Mouse (Mus musculus): ENCODE results near the gene Dock2. TPM values are rescaled to one million over a fixed set of nuclear protein-coding genes. Genes with fewer than 3 reads are reported as not detected.

Dock2 gene
- polyA plus RNA-seq, 1 experiment from 2014 or later, result 0.93 TPM

DNA sequence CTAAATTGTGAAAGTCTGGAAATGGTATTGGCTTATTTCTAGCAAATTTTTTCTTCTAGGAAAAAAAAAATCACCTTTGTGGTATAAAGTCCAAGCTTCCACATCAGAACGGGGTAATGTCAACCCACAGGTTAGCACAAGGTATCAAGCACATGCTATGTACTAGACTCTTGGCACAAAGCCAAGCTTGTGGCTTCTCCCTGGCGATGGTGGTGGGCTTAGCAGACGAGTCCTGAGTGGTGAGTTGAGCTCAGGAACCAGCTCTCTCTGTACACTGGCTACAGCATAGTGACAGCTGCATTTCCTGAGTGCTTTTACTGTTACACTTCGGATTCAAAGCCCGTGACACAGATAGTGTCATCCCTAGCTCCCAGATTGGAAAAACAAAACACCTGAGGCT lies 472.0 kb downstream of the Dock2 start:
- Histone ChIP-seq H3K27me3 (0 out of 2 replicates have a peak, but pooled peaks cover 3% of the 10 kb centered on the region), H3K27ac (no peak overlapping the region), H3K36me3 (no peaks in the 10 kb centered on the region), H3K4me1 (replicated peaks) (no peaks in the 10 kb centered on the region), H3K4me3 (no peak overlapping the region), H3K4me2 (no peak overlapping the region), H3K9ac (no peak overlapping the region), H3K9me3 (replicated peaks) (no peaks in the 10 kb centered on the region)
- ATAC-seq (replicated peaks; ENCODE audit: insufficient number of reproducible peaks, insufficient read depth, low FRiP score, low read depth), result no peak
- WGBS, result 35% methylated on average over 5 of the region's 5 CpGs

DNA sequence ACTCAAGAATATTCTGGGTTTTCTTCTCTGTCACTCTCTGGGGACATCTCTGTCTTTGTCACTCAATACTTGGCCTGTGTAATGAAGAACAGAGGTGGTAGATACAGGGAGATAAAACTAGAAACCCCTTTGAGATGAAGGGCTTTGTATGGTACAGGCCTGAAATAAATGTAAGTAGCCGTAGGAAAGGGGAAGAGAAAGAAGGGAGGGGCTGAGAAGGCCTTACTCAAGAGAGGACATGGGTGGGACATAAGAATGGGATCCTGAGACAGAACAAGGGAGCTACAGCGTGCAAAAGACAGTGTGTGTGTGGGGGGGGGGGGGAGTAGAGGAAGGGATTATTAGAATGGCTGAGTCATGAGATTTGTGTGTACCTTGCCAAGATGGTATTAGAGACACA lies 474.3 kb downstream of the Dock2 start:
- H3K36me3 ChIP-seq, result no peaks in the 10 kb centered on the region
- ATAC-seq (replicated peaks; ENCODE audit: insufficient number of reproducible peaks, insufficient read depth, low FRiP score, low read depth), result no peak
- WGBS, result 60% methylated on average over 2 of the region's 2 CpGs
- H3K27me3 ChIP-seq, result no peaks in the 10 kb centered on the region; the same call in 1 of the 2 replicates
- H3K9me3 ChIP-seq (replicated peaks), result no peaks in the 10 kb centered on the region
- H3K9ac ChIP-seq, result no peak overlapping the region
- H3K4me3 ChIP-seq, result no peak overlapping the region
- no peaks in the 10 kb centered on the region for H3K4me1 ChIP-seq (replicated peaks)
- no peak overlapping the region for H3K27ac ChIP-seq
- H3K4me2 ChIP-seq, result no peak overlapping the region

DNA sequence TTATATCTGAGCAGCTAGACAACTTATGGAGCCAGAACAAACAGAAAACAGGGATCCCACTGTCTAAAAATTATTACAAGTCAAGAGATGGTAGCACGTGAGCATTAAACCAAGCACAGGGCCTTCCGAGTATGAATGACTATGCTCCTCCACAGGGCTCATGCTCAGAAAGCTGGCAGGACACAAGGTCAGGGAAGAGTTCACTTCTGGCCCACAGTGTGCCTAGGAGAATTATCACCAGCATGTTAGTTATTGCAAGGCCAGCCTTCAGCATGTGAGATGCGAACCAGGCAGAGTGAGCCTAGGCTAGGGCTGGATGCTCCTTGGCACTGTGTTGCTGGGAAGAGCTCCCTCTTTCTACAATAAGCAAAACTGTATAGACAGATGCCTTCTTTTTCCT lies 475.0 kb downstream of the Dock2 start:
- H3K9me3 ChIP-seq (replicated peaks), result no peaks in the 10 kb centered on the region
- no peaks in the 10 kb centered on the region; the same call in 1 of the 2 replicates for H3K27me3 ChIP-seq
- H3K36me3 ChIP-seq, result no peaks in the 10 kb centered on the region
- 90% methylated on average over 3 of the region's 3 CpGs for WGBS
- ATAC-seq (replicated peaks; ENCODE audit: insufficient number of reproducible peaks, insufficient read depth, low FRiP score, low read depth), result no peak
- H3K9ac ChIP-seq, result no peak overlapping the region
- H3K4me3 ChIP-seq, result no peak overlapping the region
- H3K4me1 ChIP-seq (replicated peaks), result no peaks in the 10 kb centered on the region
- no peak overlapping the region for H3K4me2 ChIP-seq
- no peak overlapping the region for H3K27ac ChIP-seq

GRCm38 (mm10) chr11:34306231-34306630 lies 477.5 kb downstream of the Dock2 start:
- Histone ChIP-seq H3K9ac (no peak overlapping the region), H3K9me3 (replicated peaks) (no peaks in the 10 kb centered on the region), H3K4me2 (no peak overlapping the region), H3K4me3 (no peak overlapping the region), H3K4me1 (replicated peaks) (no peaks in the 10 kb centered on the region), H3K36me3 (no peaks in the 10 kb centered on the region), H3K27ac (no peak overlapping the region), H3K27me3 (no peaks in the 10 kb centered on the region; the same call in 1 of the 2 replicates)
- 62% methylated on average over 3 of the region's 3 CpGs for WGBS
- no peak for ATAC-seq (replicated peaks; ENCODE audit: insufficient number of reproducible peaks, insufficient read depth, low FRiP score, low read depth)

- ATAC-seq (replicated peaks; ENCODE audit: insufficient number of reproducible peaks, insufficient read depth, low FRiP score, low read depth), result no peak
- 85% methylated on average over 7 of the region's 7 CpGs for WGBS
Measured at GRCm38 (mm10) chr11:34300064-34300463, 483.6 kb downstream of the Dock2 start.

DNA sequence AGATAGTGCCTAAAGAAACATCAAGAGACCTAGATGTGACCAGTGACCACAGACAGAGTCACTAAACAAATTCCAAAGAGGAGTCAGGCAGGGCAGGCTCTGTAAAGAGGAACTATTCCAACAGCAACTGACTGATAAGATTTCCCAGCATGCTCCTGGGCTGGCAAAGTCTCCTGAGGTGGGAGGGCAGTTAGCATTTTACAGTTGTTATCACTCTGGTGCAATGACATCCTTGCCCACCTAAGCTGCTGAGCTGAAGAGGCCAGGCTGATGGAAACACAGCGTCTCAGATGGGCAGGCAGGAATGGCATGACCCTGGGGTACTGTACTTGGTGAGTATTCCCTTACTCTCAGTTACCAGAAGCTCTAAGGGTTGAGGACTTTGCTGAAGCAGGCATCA lies 484.1 kb downstream of the Dock2 start:
- ATAC-seq (replicated peaks; ENCODE audit: insufficient number of reproducible peaks, insufficient read depth, low FRiP score, low read depth), result no peak
- no peak overlapping the region for H3K9ac ChIP-seq
- no peak overlapping the region for H3K4me3 ChIP-seq
- H3K9me3 ChIP-seq (replicated peaks), result no peaks in the 10 kb centered on the region
- no peak overlapping the region for H3K4me2 ChIP-seq
- H3K36me3 ChIP-seq, result no peaks in the 10 kb centered on the region
- 47% methylated on average over 1 of the region's 1 CpGs for WGBS
- no peak overlapping the region for H3K27ac ChIP-seq
- H3K4me1 ChIP-seq (replicated peaks), result no peaks in the 10 kb centered on the region
- no peaks in the 10 kb centered on the region for H3K27me3 ChIP-seq

More at GRCm38 (mm10) chr11:34300064-34300463, 483.6 kb downstream of the Dock2 start:
- no peaks in the 10 kb centered on the region for H3K36me3 ChIP-seq
- no peak overlapping the region for H3K4me3 ChIP-seq
- H3K4me1 ChIP-seq (replicated peaks), result no peaks in the 10 kb centered on the region
- no peak overlapping the region for H3K9ac ChIP-seq
- H3K4me2 ChIP-seq, result no peak overlapping the region
- H3K27ac ChIP-seq, result no peak overlapping the region
- no peaks in the 10 kb centered on the region for H3K27me3 ChIP-seq
- H3K9me3 ChIP-seq (replicated peaks), result no peaks in the 10 kb centered on the region

DNA sequence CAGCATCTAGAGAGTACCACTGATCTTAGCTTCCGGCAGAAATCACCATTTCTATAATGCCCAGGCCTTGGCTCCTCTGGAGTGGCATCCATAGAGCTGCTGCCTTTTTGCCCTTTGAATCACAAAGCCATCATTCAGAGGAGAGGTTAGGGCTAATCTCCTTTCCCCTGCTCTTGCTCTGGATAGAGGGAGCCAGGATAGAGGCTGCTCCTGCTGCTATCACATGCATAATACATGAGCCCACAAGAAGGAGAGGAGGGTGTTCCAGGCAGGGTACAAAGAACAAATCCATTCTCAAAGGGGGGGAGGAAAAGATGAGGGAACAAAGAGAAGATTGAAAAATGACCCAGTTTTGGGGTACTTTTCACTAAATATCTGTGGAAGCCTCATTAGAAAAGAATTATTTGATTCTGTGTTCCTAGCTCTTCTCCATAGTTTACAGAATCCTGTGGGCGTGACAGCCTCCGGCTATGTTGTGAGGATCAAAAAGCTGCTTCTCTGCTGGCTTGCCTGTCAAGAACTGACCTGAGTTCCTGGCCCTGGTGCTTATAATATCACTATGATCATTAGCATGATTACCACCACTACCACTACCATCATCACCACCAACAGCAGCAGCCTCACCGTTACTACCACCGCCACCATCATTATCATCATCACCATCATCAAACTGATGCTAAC lies 485.9 kb downstream of the Dock2 start:
- no peak overlapping the region for H3K27ac ChIP-seq
- no peaks in the 10 kb centered on the region for H3K27me3 ChIP-seq
- WGBS, result 81% methylated on average over 5 of the region's 5 CpGs
- H3K36me3 ChIP-seq, result no peaks in the 10 kb centered on the region
- ATAC-seq (replicated peaks; ENCODE audit: insufficient number of reproducible peaks, insufficient read depth, low FRiP score, low read depth), result no peak
- H3K4me3 ChIP-seq, result no peak overlapping the region
- H3K4me1 ChIP-seq (replicated peaks), result no peaks in the 10 kb centered on the region
- H3K4me2 ChIP-seq, result no peak overlapping the region
- H3K9ac ChIP-seq, result no peak overlapping the region
- no peaks in the 10 kb centered on the region for H3K9me3 ChIP-seq (replicated peaks)

GRCm38 (mm10) chr11:34291304-34291703 lies 492.4 kb downstream of the Dock2 start:
- Histone ChIP-seq H3K9ac (no peak overlapping the region), H3K4me1 (replicated peaks) (no peaks in the 10 kb centered on the region), H3K4me3 (no peak overlapping the region), H3K36me3 (no peaks in the 10 kb centered on the region), H3K27ac (no peak overlapping the region), H3K27me3 (no peaks in the 10 kb centered on the region), H3K9me3 (replicated peaks) (no peaks in the 10 kb centered on the region), H3K4me2 (no peak overlapping the region)
- 72% methylated on average over 3 of the region's 3 CpGs for WGBS
- ATAC-seq (replicated peaks; ENCODE audit: insufficient number of reproducible peaks, insufficient read depth, low FRiP score, low read depth), result no peak

DNA sequence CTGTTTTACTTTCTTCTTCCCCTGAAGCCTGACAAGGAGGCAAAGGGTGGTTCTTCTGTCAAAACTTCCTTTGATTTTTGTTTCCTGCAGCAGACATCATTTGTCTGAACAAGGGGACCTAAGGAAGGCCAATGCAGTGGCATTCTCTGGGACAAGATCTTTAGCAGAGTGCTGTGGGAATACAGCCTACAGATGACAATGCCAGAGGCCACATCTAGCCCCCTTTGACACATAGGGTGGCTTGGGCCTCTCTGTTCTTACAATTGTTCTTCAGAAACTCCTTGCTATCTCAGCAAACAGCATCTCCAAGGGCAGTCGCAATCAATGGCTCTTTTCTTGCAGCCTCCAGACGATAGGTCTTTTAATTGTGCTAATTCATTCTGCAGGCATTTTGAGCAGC lies 493.0 kb downstream of the Dock2 start:
- H3K4me2 ChIP-seq, result no peak overlapping the region
- no peaks in the 10 kb centered on the region for H3K36me3 ChIP-seq
- H3K4me1 ChIP-seq (replicated peaks), result no peaks in the 10 kb centered on the region
- no peak overlapping the region for H3K4me3 ChIP-seq
- no peak for ATAC-seq (replicated peaks; ENCODE audit: insufficient number of reproducible peaks, insufficient read depth, low FRiP score, low read depth)
- H3K9me3 ChIP-seq (replicated peaks), result no peaks in the 10 kb centered on the region
- no peak overlapping the region for H3K27ac ChIP-seq
- no peak overlapping the region for H3K9ac ChIP-seq
- no peaks in the 10 kb centered on the region for H3K27me3 ChIP-seq
- 58% methylated on average over 2 of the region's 2 CpGs for WGBS

- Histone ChIP-seq H3K27me3 (no peaks in the 10 kb centered on the region), H3K4me1 (replicated peaks) (no peaks in the 10 kb centered on the region), H3K4me3 (no peak overlapping the region), H3K9me3 (replicated peaks) (no peaks in the 10 kb centered on the region), H3K4me2 (no peak overlapping the region), H3K27ac (no peak overlapping the region), H3K9ac (no peak overlapping the region), H3K36me3 (no peaks in the 10 kb centered on the region)
- no peak for ATAC-seq (replicated peaks; ENCODE audit: insufficient number of reproducible peaks, insufficient read depth, low FRiP score, low read depth)
- WGBS, result 52% methylated on average over 4 of the region's 4 CpGs
Measured at GRCm38 (mm10) chr11:34290265-34290664, 493.4 kb downstream of the Dock2 start.

DNA sequence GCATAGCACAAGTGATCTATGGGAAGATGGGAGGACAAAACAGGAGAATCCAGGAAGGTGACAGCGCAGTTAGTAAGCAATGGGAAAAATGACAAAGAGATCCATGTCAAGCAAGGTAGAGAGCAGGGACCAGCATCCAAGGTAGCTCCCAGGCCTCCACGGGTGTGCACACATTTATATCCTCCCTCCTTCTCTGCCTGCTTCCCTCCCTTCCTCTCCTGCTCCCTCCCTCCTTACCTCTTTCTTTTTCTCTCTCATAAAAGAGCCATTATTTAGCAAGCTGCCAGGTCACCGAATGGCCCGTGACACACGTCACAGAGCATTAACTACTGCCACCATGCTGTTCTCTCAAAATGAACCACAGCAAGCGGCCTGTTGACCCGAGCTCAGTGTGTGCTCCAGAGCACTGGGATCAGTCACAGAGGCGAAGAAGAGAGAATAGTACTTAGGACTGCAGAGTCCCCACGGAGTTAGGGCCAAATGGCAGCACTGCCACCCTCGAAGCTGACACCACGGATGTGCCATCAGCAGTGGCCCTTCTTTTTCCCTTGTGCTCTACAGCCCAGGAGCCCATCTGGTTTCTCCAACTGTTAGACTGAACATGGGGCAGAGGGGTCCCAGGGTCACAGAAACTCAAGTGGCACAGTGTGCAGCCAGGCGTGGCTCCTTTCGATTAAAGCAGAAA lies 499.4 kb downstream of the Dock2 start:
- H3K4me1 ChIP-seq (replicated peaks), result no peaks in the 10 kb centered on the region
- H3K27ac ChIP-seq, result no peak overlapping the region
- no peak overlapping the region for H3K9ac ChIP-seq
- no peak overlapping the region for H3K4me2 ChIP-seq
- no peak for ATAC-seq (replicated peaks; ENCODE audit: insufficient number of reproducible peaks, insufficient read depth, low FRiP score, low read depth)
- WGBS, result 53% methylated on average over 13 of the region's 13 CpGs
- no peaks in the 10 kb centered on the region for H3K36me3 ChIP-seq
- peaks cover 2% of the 10 kb centered on the region; the same call in 1 of the 2 replicates for H3K27me3 ChIP-seq
- no peak overlapping the region for H3K4me3 ChIP-seq
- H3K9me3 ChIP-seq (replicated peaks), result no peaks in the 10 kb centered on the region

- 71% methylated on average over 3 of the region's 3 CpGs for WGBS
- ATAC-seq (replicated peaks; ENCODE audit: insufficient number of reproducible peaks, insufficient read depth, low FRiP score, low read depth), result no peak
- H3K27me3 ChIP-seq, result no peaks in the 10 kb centered on the region
- H3K27ac ChIP-seq, result no peak overlapping the region
- H3K4me1 ChIP-seq (replicated peaks), result no peaks in the 10 kb centered on the region
- no peaks in the 10 kb centered on the region for H3K9me3 ChIP-seq (replicated peaks)
- H3K9ac ChIP-seq, result no peak overlapping the region
- no peak overlapping the region for H3K4me3 ChIP-seq
- H3K4me2 ChIP-seq, result no peak overlapping the region
- H3K36me3 ChIP-seq, result no peaks in the 10 kb centered on the region
Measured at GRCm38 (mm10) chr11:34277047-34277445, 506.6 kb downstream of the Dock2 start.

Data from heart, embryonic 15.5 days (tissue).